Mouse (Mus musculus) T-helper 1 cell (primary cell): ENCODE results near the gene Med1.
"Not testable (repeated sequence)": the region's sequence is repeated elsewhere in the genome, so short reads cannot be mapped to it uniquely, and the experiment has no call there.

Experiments used
- in situ Hi-C: fragments of 300-600 bp; cut with MboI, MseI; formaldehyde crosslinking; loops from one replicate; pipeline ENCODE4 v1.15.1; 2025; ENCODE audit warnings: high pct_unique_total_duplicates

The Med1 gene

DNA sequence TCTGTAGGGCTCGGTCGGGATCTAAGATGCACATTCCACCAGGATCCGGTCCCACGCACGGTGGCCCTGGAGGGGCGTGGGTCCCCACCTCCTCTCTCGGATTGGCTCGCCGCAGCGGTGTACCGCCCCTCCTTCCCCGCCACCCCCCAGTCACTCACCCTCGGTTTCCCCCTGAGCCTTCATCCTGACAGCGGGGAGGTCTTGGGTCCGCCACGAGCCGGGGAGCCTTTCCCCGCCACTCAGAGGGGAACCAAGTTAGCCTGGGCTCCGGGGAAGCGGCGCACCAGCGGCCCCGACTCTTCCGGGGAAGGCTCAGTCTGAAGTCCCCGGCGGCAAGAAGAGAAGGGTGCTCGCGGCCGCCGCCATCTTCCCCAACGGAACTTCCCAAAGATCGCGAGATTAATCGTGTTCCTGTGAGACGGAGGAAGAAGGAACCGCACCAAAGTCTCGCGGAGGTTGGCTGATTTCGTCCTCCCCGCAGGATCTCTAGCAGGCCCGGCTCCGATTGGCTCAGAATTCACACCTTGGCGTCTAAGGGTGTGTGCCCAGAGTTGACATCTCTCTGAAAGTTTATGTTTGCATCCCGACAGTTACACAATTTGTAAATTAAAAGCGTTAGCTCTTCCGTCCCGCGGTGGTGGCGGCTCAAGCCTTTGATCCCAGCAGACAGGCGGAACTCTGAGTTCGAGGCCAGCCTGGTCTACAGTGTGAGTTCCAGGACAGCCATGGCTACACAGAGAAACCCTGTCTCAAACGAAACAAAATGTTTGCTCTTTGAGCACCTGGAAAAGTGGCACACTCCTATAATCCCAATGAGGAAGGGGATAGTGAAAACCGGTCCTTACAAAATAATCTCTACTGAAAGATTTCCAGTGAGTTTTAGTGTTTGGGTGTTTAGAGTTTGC is at the start of gene Med1:
Med1 (minus strand) TSS at position 393 of the 905 bp plus-strand sequence.
- in situ Hi-C loops, result loop anchor here (5.0 kb wide), 1 partner anchor 41 kb away; the partner anchor contains the start of gene Fbxl20

DNA sequence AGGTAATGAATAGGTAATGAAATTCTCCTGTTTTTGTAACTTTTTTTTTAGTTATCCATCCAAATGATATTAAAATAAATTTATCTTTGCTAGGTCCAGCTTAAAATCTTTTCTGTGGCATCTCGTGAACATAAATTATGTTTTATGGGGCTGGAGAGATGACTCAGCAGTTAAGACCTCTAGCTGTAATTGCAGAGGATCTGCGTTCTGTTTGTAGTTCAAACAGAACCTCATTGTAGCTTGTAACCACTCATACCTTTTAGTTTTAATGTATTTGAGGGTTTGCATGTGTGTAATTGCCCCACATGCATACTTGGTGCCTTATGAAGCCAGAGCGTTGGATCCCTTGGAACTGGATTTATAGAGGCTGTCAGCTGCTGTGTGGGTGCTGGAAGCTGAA is 45.9 kb upstream of the Med1 start:
- in situ Hi-C loops, result no loop called here

DNA sequence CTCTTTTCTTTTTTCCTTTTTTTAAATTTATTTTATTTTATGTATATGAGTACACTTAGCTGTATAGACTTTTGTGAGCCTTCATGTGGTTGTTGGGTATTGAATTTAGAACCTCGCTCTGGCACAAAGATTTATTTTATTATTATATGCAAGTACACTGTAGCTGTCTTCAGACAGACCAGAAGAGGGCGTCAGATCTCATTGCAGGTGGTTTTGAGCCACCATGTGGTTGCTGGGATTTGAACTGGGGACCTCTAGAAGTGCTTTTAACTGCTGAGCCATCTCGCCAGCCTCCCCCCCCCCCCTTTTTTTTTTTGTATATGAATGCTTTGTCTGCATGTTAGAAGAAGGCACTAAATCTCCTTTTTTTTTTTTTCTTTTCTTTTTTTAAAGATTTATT is 45.3 kb upstream of the Med1 start:
- in situ Hi-C loops, result no loop called here

DNA sequence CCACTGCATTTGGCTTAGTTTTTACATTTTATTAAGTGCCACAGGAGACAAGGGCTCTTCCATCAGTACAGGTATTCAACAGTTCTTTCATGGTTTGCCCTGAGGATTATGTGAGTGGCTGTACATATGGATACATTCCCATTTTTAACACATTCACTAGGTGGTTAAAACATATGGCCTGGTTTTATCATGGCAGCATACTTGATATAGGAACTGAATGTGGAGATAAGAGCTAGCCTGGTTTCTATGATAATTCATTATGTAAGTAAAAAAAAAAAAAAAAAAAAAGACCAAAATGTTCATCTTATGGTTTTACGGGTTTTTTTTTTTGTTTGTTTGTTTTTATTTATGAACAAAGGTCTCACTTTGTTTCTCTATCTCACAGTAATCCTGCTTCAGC is 33.3 kb upstream of the Med1 start:
- in situ Hi-C loops, result no loop called here

DNA sequence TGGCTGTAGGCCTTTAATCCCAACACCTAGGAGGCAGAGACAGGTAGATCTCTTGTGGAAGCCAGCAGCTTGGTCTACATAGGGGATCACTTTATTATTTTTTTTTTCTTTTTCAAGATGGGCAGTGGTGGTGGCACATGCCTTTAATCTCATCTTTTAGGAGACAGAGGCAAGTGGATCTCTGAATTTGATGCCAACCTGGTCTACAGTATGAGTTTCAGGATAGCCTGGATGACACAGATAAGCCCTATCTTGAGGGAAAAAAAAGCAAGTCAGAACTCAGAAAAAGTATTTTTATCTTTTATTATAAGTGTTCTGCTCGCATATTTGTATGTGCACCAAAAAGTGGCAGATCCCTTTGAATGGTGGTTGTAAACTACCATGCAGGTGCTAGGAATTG is 20.2 kb upstream of the Med1 start:
- in situ Hi-C loops, result no loop called here

DNA sequence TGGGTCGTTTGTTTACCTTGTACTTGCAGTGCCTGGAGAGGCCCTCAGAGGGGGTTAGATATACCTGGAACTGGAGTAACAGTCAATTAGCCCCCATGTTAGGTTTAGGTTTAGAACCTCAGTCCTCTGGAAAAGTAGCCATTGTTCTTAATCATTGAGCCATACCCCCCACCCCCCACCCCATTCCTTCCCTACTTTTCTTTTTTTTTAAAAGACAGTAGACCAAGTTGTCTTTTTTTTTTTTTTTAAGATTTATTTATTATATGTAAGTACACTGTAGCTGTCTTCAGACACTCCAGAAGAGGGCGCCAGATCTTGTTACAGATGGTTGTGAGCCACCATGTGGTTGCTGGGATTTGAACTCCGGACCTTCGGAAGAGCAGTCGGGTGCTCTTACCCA is 16.6 kb upstream of the Med1 start:
- in situ Hi-C loops, result loop anchor here (10.0 kb wide), 1 partner anchor 185 kb away; the partner anchor contains the start of genes Cacnb1 and Rpl19

DNA sequence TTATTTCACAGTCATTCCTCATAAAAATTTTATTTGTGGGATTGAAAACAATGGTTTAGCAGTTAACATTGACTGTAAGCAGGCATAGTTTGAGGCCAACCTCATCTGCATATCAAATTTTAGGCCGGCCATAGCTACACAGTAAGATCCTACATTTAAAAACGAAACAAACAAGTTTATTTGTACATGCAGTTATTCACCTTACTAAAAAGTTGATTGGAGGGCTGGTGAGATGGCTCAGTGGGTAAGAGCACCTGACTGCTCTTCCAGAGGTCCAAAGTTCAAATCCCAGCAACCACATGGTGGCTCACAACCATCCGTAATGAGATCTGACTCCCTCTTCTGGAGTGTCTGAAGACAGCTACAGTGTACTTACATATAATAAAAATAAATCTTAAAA is 13.2 kb upstream of the Med1 start:
- in situ Hi-C loops, result loop anchor here (10.0 kb wide), 1 partner anchor 181 kb away; the partner anchor contains the start of genes Cacnb1 and Rpl19

DNA sequence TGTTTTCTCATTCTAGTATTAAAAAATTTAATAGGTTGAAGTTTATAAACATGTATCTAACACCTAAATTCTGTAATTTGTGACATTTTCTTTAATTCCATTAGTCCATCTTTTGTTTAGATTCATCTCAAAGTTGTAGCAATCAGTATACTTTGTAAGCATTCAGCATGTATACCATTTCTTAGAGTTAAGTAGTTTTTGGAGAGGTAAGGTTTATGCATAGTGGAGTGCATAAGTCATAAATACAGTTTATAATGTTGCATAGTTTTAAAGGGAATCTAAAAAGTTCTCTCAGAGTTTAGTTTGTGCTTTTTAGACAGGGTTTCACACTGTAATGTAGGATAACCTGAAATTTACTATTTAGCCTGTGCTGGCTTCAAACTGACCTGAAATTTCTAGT is 12.4 kb upstream of the Med1 start:
- in situ Hi-C loops, result loop anchor here (10.0 kb wide), 1 partner anchor 181 kb away; the partner anchor contains the start of genes Cacnb1 and Rpl19

DNA sequence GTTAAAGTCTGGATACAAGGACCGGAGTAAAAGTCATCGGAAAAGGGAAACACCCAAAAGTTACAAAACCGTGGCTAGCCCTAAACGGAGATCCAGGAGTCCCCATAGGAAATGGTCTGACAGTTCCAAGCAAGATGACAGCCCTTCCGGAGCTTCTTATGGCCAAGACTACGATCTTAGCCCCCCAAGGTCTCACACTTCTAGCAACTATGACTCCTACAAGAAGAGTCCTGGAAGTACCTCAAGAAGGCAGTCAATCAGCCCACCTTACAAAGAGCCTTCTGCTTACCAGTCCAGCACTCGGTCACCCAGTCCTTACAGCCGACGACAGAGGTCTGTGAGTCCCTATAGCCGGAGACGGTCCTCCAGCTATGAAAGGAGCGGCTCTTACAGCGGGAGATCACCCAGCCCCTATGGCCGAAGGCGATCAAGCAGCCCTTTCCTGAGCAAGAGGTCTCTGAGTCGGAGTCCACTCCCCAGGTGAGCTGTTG is 10.9 kb upstream of the Med1 start:
- in situ Hi-C loops, result loop anchor here (10.0 kb wide), 1 partner anchor 179 kb away; the partner anchor contains the start of genes Cacnb1 and Rpl19

DNA sequence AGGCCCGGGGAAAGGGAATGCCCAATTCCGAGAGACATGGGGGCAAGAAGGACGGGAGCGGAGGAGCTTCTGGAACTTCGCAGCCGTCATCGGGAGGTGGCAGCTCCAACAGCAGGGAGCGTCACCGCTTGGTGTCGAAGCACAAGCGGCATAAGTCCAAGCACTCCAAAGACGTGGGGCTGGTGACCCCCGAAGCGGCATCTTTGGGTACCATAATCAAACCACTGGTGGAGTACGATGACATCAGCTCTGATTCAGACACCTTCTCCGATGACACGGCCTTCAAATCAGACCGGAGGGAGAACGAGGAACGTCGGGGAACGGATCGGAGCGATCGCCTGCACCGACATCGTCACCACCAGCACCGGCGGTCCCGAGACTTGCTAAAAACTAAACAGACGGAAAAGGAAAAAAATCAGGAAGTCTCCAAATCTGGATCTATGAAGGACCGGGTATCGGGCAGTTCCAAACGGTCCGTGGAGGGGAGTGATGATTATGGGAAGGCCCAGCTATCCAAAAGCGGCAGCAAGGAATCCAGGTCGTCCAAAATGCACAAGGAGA is 10.3 kb upstream of the Med1 start:
- in situ Hi-C loops, result loop anchor here (10.0 kb wide), 1 partner anchor 179 kb away; the partner anchor contains the start of genes Cacnb1 and Rpl19

DNA sequence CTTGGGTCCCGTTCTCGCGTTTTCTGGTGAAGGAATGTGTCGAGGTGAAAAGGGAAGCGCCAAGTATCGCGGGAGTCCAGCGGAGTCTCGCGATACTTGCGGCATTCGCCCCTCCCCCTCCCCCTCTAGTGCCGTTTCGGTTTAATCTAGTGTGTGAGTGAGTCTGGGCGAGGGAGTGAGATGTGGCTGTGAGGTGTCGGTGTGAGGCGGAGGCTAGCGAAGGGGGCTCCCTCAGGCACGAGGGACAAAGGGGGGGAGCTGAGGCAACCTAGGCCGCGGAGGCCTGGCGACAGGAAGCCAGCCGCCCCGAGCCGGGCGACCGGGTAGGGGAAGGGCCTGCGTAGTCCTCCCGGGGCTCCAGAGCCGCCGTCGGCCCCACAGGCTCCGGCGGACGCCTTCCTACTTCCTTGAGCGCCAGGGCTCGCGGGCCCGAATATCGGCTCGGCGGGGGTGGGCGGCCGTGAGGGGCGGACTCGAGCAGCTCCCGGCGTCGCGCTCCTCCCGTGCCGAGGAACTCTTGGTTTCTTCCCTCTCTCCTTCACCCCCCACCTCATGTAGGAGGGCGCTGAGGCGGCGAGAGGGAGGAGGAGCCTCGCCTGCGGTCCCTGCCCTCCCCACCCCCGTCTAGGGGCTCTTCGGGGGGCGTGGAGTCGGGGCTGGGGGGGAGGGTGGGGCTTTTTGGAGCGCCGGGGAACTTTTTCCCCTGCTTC is 9.7 kb upstream of the Med1 start, which contains the start of gene Cdk12:
Cdk12 (plus strand) TSS at position 419 of the 710 bp plus-strand sequence.
- in situ Hi-C loops, result loop anchor here (10.0 kb wide), 1 partner anchor 178 kb away; the partner anchor contains the start of genes Cacnb1 and Rpl19

DNA sequence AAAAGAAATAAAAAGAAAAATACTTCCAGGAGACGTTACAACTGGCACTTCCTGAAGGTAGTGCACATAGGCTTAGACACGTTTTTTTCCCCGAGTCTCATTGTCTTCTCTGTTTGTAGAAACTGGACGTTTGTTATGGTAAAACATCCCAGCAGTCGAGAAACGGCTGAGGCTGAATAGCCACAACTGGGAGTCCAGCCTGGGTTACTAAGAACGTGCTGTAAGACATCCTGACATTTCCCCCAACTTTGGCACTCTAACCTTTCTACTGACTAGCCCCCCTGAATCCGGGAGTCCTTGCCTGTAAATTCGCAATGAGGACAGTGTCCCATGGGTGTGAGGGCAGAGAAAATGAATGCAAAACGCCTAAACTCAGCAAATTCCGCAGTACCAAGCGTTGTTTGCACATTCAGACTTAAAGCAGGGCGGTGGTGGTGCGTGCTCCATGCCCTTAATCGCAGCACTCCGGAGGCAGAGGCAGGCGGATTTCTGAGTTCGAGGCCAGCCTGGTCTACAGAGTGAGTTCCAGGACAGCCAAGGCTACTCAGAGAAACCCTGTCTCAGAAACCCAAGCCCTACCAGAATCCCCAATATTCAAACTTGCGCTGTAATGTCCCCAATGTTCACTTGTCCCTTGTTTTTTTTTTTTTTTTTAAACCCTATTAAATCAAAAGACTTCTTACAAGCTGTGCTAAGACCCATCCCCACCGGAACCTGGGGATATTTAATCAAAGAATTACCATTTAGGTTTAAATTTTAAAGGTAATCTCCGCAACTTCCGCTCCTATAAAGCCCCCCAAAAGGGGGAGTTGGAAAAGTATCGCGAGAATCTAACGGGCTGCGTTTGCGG is 8.9 kb upstream of the Med1 start:
- in situ Hi-C loops, result loop anchor here (10.0 kb wide), 1 partner anchor 177 kb away; the partner anchor contains the start of genes Cacnb1 and Rpl19

DNA sequence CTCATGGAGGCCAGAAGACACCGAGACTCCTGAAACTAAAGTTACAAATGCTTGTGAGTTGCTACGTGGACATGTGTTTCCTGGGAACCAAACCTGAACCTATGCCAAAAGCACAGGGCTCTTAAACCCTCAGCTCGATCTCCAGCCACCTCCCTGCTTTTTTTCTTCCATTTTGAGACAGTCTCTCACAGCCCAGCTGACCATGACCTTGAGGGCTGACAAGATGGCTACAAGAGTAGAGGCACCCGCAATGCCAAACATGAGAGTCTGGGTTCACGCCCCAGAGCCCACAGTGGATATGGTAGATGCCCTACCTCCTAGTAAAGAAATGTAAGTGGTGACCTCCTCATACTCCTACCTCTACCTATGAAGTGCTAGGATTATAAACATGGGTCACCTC is 2.3 kb downstream of the Med1 start:
- in situ Hi-C loops, result loop anchor here (5.0 kb wide), 1 partner anchor 39 kb away; the partner anchor contains the start of gene Fbxl20

DNA sequence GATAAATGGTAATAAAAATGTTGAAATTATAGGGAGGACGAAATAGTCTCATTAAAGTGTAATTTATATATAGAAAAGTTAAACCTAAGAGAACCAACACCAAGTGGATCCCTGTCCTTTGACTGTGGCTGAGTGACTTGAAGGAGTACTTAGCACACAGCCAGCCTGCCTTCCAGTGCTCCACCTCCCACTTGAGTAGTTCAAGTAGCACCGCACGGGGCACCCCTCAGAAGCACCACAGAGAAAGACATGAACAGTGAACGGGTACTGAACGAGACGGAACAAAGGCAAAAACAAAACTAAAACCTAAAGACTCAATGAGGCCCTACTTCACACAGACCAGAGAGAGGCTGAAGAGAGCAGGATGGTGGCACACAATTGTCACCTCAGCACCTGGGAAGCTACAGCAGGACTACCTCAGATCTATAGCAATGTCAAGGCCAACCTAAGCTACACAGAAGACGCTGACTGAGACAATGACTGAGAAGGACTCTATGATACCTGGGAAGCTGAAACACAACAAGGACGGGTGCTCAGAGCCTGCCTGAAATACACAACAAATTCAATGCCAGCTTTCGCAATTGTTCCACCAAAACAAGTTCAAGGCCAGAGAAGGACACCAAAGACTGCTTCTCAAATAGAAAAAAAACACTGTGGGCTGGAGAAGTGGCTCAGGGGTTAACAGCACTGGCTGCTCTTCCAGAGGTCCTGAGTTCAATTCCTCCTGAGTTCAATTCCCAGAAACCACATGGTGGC is 5.3 kb downstream of the Med1 start:
- in situ Hi-C loops, result no loop called here

DNA sequence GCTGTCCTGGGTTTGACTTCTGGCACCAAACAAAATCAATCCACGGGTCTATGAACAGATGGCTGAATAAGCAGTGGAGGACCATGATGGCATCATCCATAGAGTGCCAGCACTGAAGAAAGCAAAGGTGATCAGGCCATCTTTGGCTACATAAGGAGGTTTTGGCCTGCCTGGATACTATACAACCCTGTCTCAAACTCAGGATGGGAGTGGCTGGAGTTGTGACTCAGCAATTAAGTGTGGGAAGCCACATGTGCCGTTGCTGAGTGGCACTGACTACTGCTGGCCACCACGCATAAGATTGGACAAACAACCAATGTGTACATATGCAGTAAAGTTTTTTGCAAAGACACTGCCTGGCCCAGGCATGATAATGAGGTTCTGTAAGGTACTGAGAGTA is 10.9 kb downstream of the Med1 start:
- in situ Hi-C loops, result not testable (repeated sequence)

DNA sequence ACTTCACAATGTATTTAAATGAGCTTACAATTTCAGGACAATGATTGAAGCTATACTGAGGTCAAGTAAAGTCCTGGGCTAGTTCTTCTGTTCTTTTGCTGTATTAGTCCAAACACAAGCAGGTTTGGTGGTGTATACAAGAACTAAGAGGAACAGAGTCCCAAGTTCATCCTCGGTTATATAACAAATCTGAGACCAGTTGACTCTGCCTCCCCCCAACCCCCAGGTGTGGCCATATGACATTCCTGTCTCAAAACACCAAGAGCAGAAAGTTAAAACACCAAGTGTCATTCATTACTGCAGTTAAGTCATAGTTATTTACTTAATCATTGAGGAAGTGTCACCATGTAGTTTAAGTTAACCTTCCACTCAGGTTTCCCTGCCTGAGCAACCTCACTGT is 24.7 kb downstream of the Med1 start:
- in situ Hi-C loops, result loop anchor here (5.0 kb wide), 1 partner anchor 79 kb away; no protein-coding TSS in a partner anchor

DNA sequence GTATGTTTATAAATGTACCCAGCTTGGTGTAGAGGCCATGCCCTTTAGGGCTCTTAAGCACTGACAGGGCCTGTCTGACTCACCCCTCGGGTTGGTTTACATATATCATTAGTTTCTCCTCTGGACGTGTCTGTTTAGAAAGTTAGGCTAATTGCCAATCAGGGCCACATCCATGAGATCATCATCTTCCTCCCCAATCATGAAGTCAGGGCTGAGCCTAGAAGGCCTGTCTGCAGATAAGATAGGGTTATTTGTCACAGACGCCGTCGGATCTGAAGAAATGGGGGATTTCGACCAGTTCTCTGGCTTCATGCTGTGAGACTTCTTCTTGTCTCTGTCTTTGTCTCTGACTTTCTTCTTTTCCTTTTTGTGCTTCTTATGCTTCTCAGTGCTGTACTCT is 38.0 kb downstream of the Med1 start:
- in situ Hi-C loops, result no loop called here

DNA sequence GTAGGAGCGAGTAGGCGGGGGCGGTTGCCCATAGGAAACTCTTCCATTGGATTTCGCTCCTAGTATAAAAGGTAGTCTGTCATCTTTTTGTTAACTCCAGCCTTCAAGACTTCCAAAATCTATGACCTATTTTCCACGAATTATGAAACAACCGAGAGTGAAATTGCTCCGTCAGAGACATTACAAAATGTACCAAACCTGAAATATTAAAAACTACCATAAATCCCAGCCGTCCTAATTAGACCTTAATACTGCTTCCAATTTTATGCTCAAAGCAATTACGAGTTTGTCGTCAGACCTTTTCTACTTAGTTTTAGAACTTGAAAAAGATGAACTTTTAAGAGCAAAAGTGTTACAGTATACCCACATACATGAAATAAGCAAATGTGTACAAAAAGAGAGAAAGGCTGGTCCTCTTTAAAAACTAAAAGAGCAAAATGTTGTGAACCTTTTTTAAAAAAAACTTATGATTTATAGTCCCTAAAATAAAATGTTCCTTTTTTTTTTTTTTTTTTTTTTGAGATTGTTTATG is 42.4 kb downstream of the Med1 start:
- in situ Hi-C loops, result loop anchor here (5.0 kb wide), 1 partner anchor 42 kb away; the partner anchor contains the start of gene Med1
